Mouse (Mus musculus) cerebellum, adult 2 months (tissue): ENCODE data around the gene Anapc15-ps. TPM values are rescaled to one million over a fixed set of nuclear protein-coding genes. Genes with fewer than 3 reads are reported as not detected.

Experiments used
- DNase-seq, 2 experiments: peaks; one replicate each; pipeline ENCODE4 v3.0.0; 2021
- H3K27ac ChIP-seq: fragments of 200-500 bp; 2 replicates; pipeline ENCODE4 v1.5.1; 2012; ENCODE audit warnings: low read length, control low read depth, inconsistent platforms; ENCODE audit not compliant: insufficient read depth
- H3K27me3 ChIP-seq: fragments of 200-500 bp; 2 replicates; pipeline ENCODE4 v1.6.1; 2012; ENCODE audit warnings: inconsistent platforms, mild to moderate bottlenecking, low read length, moderate library complexity; ENCODE audit not compliant: control insufficient read depth, insufficient read depth
- H3K4me1 ChIP-seq: fragments of 200-500 bp; 2 replicates; pipeline ENCODE4 v1.6.1; 2011; ENCODE audit warnings: low read length; ENCODE audit not compliant: control insufficient read depth, insufficient read depth
- H3K4me3 ChIP-seq: fragments of 200-500 bp; replicated peaks from 2 replicates; pipeline ENCODE3; 2011; ENCODE audit warnings: mild to moderate bottlenecking, low read depth, low read length, control low read depth; ENCODE audit not compliant: insufficient read depth
- CTCF ChIP-seq: fragments of 200-500 bp; IDR thresholded peaks from 2 replicates; pipeline ENCODE4 v1.5.1; 2011; ENCODE audit warnings: low read depth, mild to moderate bottlenecking, control low read depth, low read length, moderate library complexity, borderline replicate concordance; ENCODE audit not compliant: insufficient read depth
- POLR2A ChIP-seq: fragments of 200-500 bp; IDR thresholded peaks from 2 replicates; pipeline ENCODE4 v1.6.1; 2011; ENCODE audit warnings: low read length, control low read depth, borderline replicate concordance; ENCODE audit not compliant: insufficient read depth
- WGBS: fragments of 180-500 bp; shearing (Covaris S2); methylation state at CpG from one replicate; pipeline ENCODE4 v1.1.7; 2018; 5-methylcytosine and 5-hydroxymethylcytosine counted together
- polyA plus RNA-seq: library from polyadenylated mRNA; depleted of rRNA; stranded (reverse); fragments of >200 nt; gene quantifications from 2 replicates; pipeline ENCODE4 v1.2.3, GENCODE M21; 2012

The Anapc15-ps gene
- polyA plus RNA-seq, 1 experiment, result 0.85 TPM

- no peak for TF ChIP-seq CTCF
- no peak for TF ChIP-seq POLR2A
- no peaks in the 10 kb centered on the region; the same call in 1 of the 2 replicates for H3K27me3 ChIP-seq
- H3K4me1 ChIP-seq, result peaks cover 2% of the 10 kb centered on the region; the same call in 1 of the 2 replicates
- DNase-seq, result no peak
- no peak overlapping the region for H3K4me3 ChIP-seq
- H3K27ac ChIP-seq, result no peak overlapping the region
- 65% methylated on average over 4 of the region's 4 CpGs for WGBS
Observed at GRCm38 (mm10) chr10:95700422-95700821, 27.2 kb upstream of the Anapc15-ps start.

GRCm38 (mm10) chr10:95698920-95699714, 25.9 kb upstream of the Anapc15-ps start:
- no peak for DNase-seq
- TF ChIP-seq POLR2A (no peak), CTCF (no peak)
- Histone ChIP-seq H3K27me3 (no peaks in the 10 kb centered on the region; the same call in 1 of the 2 replicates), H3K4me3 (no peak overlapping the region), H3K4me1 (no peaks in the 10 kb centered on the region), H3K27ac (no peak overlapping the region)
- WGBS, result 91% methylated on average over 8 of the region's 8 CpGs

- H3K27me3 ChIP-seq, result no peaks in the 10 kb centered on the region; the same call in 1 of the 2 replicates
- 53% methylated on average over 3 of the region's 3 CpGs for WGBS
Observed at GRCm38 (mm10) chr10:95696253-95696641, 23.0 kb upstream of the Anapc15-ps start.

DNA sequence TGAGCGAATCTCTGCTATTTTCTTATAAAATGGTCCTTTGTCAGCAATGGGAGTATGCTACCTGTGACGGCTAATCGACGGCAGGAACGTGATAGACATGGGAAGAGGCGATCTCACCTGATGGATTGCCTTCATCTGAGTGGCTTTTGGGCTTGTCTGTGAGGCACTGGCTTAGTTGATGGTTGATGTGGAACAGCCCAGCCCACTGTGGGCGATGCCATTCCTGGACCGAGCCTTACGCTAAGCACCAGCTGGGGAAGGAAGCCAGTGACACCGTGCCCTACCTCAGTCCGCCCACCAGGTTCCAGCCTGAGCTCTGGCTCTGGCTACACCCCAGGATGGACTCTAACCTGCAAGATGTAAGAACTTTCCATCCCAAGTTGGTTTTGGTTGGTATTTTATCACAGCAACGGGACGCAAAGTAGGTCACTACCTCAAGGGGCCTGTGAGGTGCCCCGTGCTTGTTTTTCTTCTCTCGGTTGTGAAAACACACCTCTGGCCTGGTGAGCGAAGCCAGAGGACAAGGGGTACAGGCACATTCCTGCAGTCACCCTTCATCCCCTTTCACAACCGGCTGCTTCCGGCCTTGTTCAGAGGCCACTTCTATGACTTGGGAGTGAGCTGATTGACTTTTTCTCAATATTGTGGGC, 22.5 kb upstream of the Anapc15-ps start:
- Histone ChIP-seq H3K4me3 (no peak overlapping the region), H3K27ac (no peak overlapping the region), H3K4me1 (no peaks in the 10 kb centered on the region), H3K27me3 (no peaks in the 10 kb centered on the region; the same call in 1 of the 2 replicates)
- WGBS, result 88% methylated on average over 18 of the region's 18 CpGs
- TF ChIP-seq CTCF, result no peak
- no peak for TF ChIP-seq POLR2A
- no peak for DNase-seq

More at GRCm38 (mm10) chr10:95696253-95696641, 23.0 kb upstream of the Anapc15-ps start:
- Histone ChIP-seq H3K4me3 (no peak overlapping the region), H3K4me1 (no peaks in the 10 kb centered on the region), H3K27ac (no peak overlapping the region)
- TF ChIP-seq POLR2A (no peak), CTCF (no peak)
- DNase-seq, result no peak

GRCm38 (mm10) chr10:95694559-95695251, 21.5 kb upstream of the Anapc15-ps start:
- 46% methylated on average over 12 of the region's 12 CpGs for WGBS
- no peak overlapping the region for H3K4me3 ChIP-seq
- TF ChIP-seq CTCF (no peak), POLR2A (no peak)
- no peaks in the 10 kb centered on the region; the same call in 1 of the 2 replicates for H3K27me3 ChIP-seq
- H3K4me1 ChIP-seq, result no peaks in the 10 kb centered on the region
- no peak for DNase-seq
- H3K27ac ChIP-seq, result no peak overlapping the region

- TF ChIP-seq CTCF, result no peak
- TF ChIP-seq POLR2A, result no peak
- Histone ChIP-seq H3K27me3 (no peaks in the 10 kb centered on the region), H3K27ac (no peak overlapping the region), H3K4me3 (no peak overlapping the region), H3K4me1 (no peaks in the 10 kb centered on the region)
- WGBS, result 91% methylated on average over 4 of the region's 4 CpGs
- DNase-seq, result no peak
Observed at GRCm38 (mm10) chr10:95691347-95691746, 18.1 kb upstream of the Anapc15-ps start.

DNA sequence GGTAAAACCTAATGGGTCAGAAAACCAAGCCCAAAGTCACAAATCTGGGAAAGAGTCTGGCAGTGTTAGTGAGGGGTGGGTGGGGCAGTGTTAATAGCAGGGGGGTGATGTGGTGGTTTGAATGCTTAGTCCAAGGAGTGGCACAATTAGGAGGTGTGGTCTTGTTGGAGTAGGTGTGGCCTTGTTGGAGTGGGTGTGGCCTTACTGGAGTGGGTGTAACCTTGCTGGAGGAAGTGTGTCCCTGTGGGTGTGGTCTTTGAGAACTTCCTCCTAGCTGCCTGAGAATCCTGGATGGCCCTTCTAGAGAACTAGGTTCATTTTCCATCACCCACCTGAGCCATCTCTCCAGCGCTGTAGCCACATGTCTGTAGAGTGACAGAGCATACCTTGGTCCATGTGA, 16.6 kb upstream of the Anapc15-ps start:
- Histone ChIP-seq H3K4me3 (no peak overlapping the region), H3K27me3 (no peaks in the 10 kb centered on the region), H3K27ac (no peak overlapping the region), H3K4me1 (no peaks in the 10 kb centered on the region)
- DNase-seq, result no peak
- TF ChIP-seq POLR2A, result no peak
- no peak for TF ChIP-seq CTCF
- 91% methylated on average over 1 of the region's 1 CpGs for WGBS

- H3K27me3 ChIP-seq, result no peaks in the 10 kb centered on the region
- WGBS, result 80% methylated on average over 7 of the region's 7 CpGs
Observed at GRCm38 (mm10) chr10:95689058-95689457, 15.8 kb upstream of the Anapc15-ps start.

More at GRCm38 (mm10) chr10:95689058-95689457, 15.8 kb upstream of the Anapc15-ps start:
- TF ChIP-seq CTCF, result no peak
- no peak for TF ChIP-seq POLR2A
- Histone ChIP-seq H3K4me1 (no peaks in the 10 kb centered on the region), H3K27ac (no peak overlapping the region), H3K4me3 (no peak overlapping the region)
- DNase-seq, result no peak
